Mouse (Mus musculus) duodenum, adult 2 months (tissue): ENCODE results near the gene Gm20916. TPM values are rescaled to one million over a fixed set of nuclear protein-coding genes. Genes with fewer than 3 reads are reported as not detected.

Experiments used
- polyA plus RNA-seq: library from polyadenylated mRNA; depleted of rRNA; stranded (reverse); fragments of >200 nt; gene quantifications from 2 replicates; pipeline ENCODE4 v1.2.3, GENCODE M21; 2012; ENCODE audit warnings: low replicate concordance; rRNA removed

Gene Gm20916
- polyA plus RNA-seq: not detected in 2 replicates

GRCm38 (mm10) chrY:79319265-79319664 is at the start of gene Gm20916:
Gm20916 (plus strand) TSS chrY:79319565.

Other genes with a start within 250 kb of the Gm20916 start
- not detected in 2 replicates for gene Gm20917, start 168.4 kb upstream of the Gm20916 start, polyA plus RNA-seq